Mouse (Mus musculus) thymus, postnatal 25 days (tissue): ENCODE measurements at regions not wholly inside any gene's neighbourhood (a gene's known extent, or its start where the extent isn't known, plus 50 kb on each side); places are given as distances from the start of the nearest gene placed in this dataset.

Source experiments
- DNase-seq: peaks from one replicate; pipeline ENCODE4 v3.0.0; 2022

GRCm38 (mm10) chrX:11387200-11387940, 59.7 kb downstream of the H2al1j start:
- no peak for DNase-seq

- DNase-seq: no peak
These were observed 61.2 kb downstream of the H2al1j start for GRCm38 (mm10) chrX:11388860-11389259.

- DNase-seq: no peak
These were observed 72.8 kb downstream of the H2al1j start for GRCm38 (mm10) chrX:11400406-11400805.

- no peak for DNase-seq
These were observed 76.7 kb downstream of the H2al1j start for GRCm38 (mm10) chrX:11404369-11404768.

GRCm38 (mm10) chrX:11412316-11412826, 84.7 kb downstream of the H2al1j start:
- no peak for DNase-seq

GRCm38 (mm10) chrX:11415662-11416061, 88.0 kb downstream of the H2al1j start:
- no peak for DNase-seq

- no peak for DNase-seq
These were observed 88.9 kb downstream of the H2al1j start for GRCm38 (mm10) chrX:11416510-11416909.

GRCm38 (mm10) chrX:11417861-11418260, 90.2 kb downstream of the H2al1j start:
- no peak for DNase-seq

- no peak for DNase-seq
These were observed 90.6 kb downstream of the H2al1j start for GRCm38 (mm10) chrX:11418261-11418660.

- DNase-seq: no peak
These were observed 91.6 kb downstream of the H2al1j start for GRCm38 (mm10) chrX:11419162-11419631.

- DNase-seq: no peak
These were observed 104.9 kb downstream of the H2al1j start for GRCm38 (mm10) chrX:11432403-11433004.

- no peak for DNase-seq
These were observed 107.7 kb downstream of the H2al1j start for GRCm38 (mm10) chrX:11435338-11435737.

GRCm38 (mm10) chrX:11437151-11437944, 109.7 kb downstream of the H2al1j start:
- DNase-seq: no peak

GRCm38 (mm10) chrX:11443543-11443942, 115.9 kb downstream of the H2al1j start:
- no peak for DNase-seq

GRCm38 (mm10) chrX:11444261-11444725, 116.7 kb downstream of the H2al1j start:
- DNase-seq: no peak

GRCm38 (mm10) chrX:11448711-11449110, 121.1 kb downstream of the H2al1j start:
- no peak for DNase-seq

- DNase-seq: no peak
These were observed 130.9 kb downstream of the H2al1j start for GRCm38 (mm10) chrX:11458521-11458920.

- no peak for DNase-seq
These were observed 136.4 kb downstream of the H2al1j start for GRCm38 (mm10) chrX:11463955-11464511.

- DNase-seq: no peak
These were observed 138.6 kb downstream of the H2al1j start for GRCm38 (mm10) chrX:11466191-11466590.

- DNase-seq: no peak
These were observed 152.2 kb downstream of the H2al1j start for GRCm38 (mm10) chrX:11479696-11480339.

- DNase-seq: no peak
These were observed 154.5 kb downstream of the H2al1j start for GRCm38 (mm10) chrX:11482141-11482540.

GRCm38 (mm10) chrX:11486588-11486987, 159.0 kb downstream of the H2al1j start:
- DNase-seq: no peak
